Mouse (Mus musculus) forebrain, embryonic 16.5 days (tissue): ENCODE measurements around the gene 4931409K22Rik. TPM values are rescaled to one million over a fixed set of nuclear protein-coding genes. Genes with fewer than 3 reads are reported as not detected.

Experiments used
- ATAC-seq: fragments of 200-750 bp; cut with Nextera tagmentation; 2 replicates; pipeline ENCODE4 v1.8.0; 2017; ENCODE audit warnings: mild to moderate bottlenecking, moderate library complexity
- H3K27ac ChIP-seq: fragments of 300-500 bp; sonication (generic); 2 replicates; pipeline ENCODE4 v1.5.1; 2014; ENCODE audit warnings: low read length, control low read depth
- H3K27me3 ChIP-seq: fragments of 300-500 bp; sonication (generic); replicated peaks from 2 replicates; pipeline ENCODE4 v1.6.1; 2014; ENCODE audit warnings: low read length; ENCODE audit not compliant: control insufficient read depth, insufficient read depth
- H3K36me3 ChIP-seq: fragments of 300-500 bp; sonication (generic); 2 replicates; pipeline ENCODE4 v1.6.1; 2014; ENCODE audit not compliant: control insufficient read depth, insufficient read depth
- H3K4me1 ChIP-seq: fragments of 300-500 bp; sonication (generic); replicated peaks from 2 replicates; pipeline ENCODE4 v1.6.1; 2014; ENCODE audit warnings: low read length; ENCODE audit not compliant: control insufficient read depth, insufficient read depth
- H3K4me2 ChIP-seq: fragments of 300-500 bp; sonication (generic); 2 replicates; pipeline ENCODE4 v1.6.1; 2014; ENCODE audit warnings: mild to moderate bottlenecking, low read length, control low read depth
- H3K4me3 ChIP-seq: fragments of 300-500 bp; sonication (generic); replicated peaks from 2 replicates; pipeline ENCODE4 v1.5.1; 2014; ENCODE audit warnings: mild to moderate bottlenecking, low read length, control low read depth
- H3K9ac ChIP-seq: fragments of 300-500 bp; sonication (generic); replicated peaks from 2 replicates; pipeline ENCODE4 v1.6.1; 2014; ENCODE audit warnings: low read depth, low read length, control low read depth
- H3K9me3 ChIP-seq: fragments of 300-500 bp; sonication (generic); 2 replicates; pipeline ENCODE4 v1.6.1; 2016; ENCODE audit warnings: low read length; ENCODE audit not compliant: control insufficient read depth
- WGBS: fragments of 180-500 bp; shearing (Covaris S2); extraction: QIAGEN DNeasy Blood & Tissue Kit; methylation state at CpG from one replicate; pipeline ENCODE4 v1.1.7; 2014; 5-methylcytosine and 5-hydroxymethylcytosine counted together
- polyA plus RNA-seq: library from polyadenylated mRNA; unstranded; fragments of >200 nt; fragmentation: Nextera tagmentation; extraction: Ambion mirVana; gene quantifications from 2 replicates; pipeline ENCODE4 v1.2.1, GENCODE M21; 2015

Gene 4931409K22Rik
- polyA plus RNA-seq, 1 experiment from 2014 or later, result 0.35 TPM

DNA sequence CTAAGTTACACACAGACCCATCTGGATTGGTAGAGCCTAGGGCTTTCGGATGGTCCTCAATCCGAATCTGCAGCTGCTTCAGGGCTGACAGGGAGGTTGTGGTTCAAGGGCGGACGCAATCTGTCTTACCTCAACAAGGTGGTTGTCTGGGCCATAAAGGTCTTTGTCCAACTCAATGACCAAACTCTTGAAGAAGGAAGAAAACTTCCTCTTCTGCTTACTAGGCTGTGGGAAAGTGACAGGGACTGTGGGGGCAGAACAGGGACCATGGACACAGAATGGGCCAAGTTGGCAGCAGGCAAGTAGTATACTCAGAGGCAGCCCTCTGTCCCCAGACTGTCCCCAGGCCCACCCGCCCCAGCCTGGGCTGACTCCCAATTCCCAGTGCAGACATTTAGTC lies 38.7 kb upstream of the 4931409K22Rik start:
- peak overlapping the region; percentile 98 for H3K27ac ChIP-seq
- WGBS, result 91% methylated on average over 5 of the region's 5 CpGs
- H3K4me2 ChIP-seq, result peak overlapping the region; percentile 72; the same call in 1 of the 2 replicates
- ATAC-seq, result no peak
- H3K4me1 ChIP-seq, result peaks cover 55% of the 10 kb centered on the region
- no peak overlapping the region; the same call in 1 of the 2 replicates for H3K4me3 ChIP-seq
- peak overlapping the region; percentile 51; the same call in 1 of the 2 replicates for H3K9ac ChIP-seq
- H3K9me3 ChIP-seq, result no peaks in the 10 kb centered on the region
- no peaks in the 10 kb centered on the region for H3K27me3 ChIP-seq
- peaks cover 23% of the 10 kb centered on the region for H3K36me3 ChIP-seq

DNA sequence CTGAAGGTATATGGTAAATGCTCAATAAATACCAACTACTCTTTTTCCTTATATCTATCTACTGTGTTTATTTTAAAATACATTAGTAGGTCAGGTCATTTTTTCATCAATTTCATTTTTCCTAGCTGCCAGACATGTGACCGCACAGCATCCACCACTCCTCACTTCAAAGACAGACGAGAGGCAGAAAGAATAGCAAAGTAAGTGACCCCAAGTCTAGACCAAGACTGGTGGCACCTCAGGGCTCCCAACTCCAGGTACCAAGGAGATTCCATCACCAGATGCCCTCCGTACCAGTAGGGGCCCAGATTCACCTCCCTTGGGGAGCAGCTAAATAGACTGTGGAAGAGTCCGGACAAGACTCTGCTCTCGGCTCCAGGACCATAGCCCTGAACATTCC lies 37.7 kb upstream of the 4931409K22Rik start:
- H3K27ac ChIP-seq, result no peak overlapping the region
- no peak overlapping the region for H3K4me2 ChIP-seq
- H3K9ac ChIP-seq, result no peak overlapping the region
- peaks cover 23% of the 10 kb centered on the region for H3K36me3 ChIP-seq
- 91% methylated on average over 5 of the region's 5 CpGs for WGBS
- ATAC-seq, result no peak
- no peaks in the 10 kb centered on the region for H3K9me3 ChIP-seq
- no peaks in the 10 kb centered on the region for H3K27me3 ChIP-seq
- H3K4me3 ChIP-seq, result no peak overlapping the region
- H3K4me1 ChIP-seq, result peaks cover 48% of the 10 kb centered on the region

DNA sequence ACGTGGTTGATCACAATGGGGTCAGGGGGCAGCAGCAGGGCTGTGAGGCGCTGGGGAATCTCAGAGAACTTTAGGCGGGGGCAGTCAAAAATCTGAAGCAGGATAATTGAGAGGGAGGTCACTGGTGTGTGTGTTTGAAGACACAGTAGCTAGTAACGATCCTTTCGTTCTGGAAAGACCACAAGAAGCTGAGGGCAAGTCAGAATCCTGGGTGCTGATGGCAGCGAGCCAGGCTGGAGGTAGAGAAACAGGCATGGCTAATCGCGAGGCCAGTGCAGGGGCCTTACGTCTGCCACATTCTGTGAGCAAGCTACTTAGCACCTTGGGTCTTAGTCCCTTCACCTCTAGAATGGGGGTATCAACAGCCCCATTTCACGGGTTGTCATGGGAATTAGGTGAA lies 37.3 kb upstream of the 4931409K22Rik start:
- H3K27ac ChIP-seq, result no peak overlapping the region
- H3K36me3 ChIP-seq, result peaks cover 25% of the 10 kb centered on the region
- H3K9ac ChIP-seq, result no peak overlapping the region
- peaks cover 44% of the 10 kb centered on the region for H3K4me1 ChIP-seq
- H3K27me3 ChIP-seq, result no peaks in the 10 kb centered on the region
- no peak overlapping the region for H3K4me2 ChIP-seq
- 67% methylated on average over 10 of the region's 10 CpGs for WGBS
- ATAC-seq, result no peak
- no peak overlapping the region for H3K4me3 ChIP-seq
- no peaks in the 10 kb centered on the region for H3K9me3 ChIP-seq

DNA sequence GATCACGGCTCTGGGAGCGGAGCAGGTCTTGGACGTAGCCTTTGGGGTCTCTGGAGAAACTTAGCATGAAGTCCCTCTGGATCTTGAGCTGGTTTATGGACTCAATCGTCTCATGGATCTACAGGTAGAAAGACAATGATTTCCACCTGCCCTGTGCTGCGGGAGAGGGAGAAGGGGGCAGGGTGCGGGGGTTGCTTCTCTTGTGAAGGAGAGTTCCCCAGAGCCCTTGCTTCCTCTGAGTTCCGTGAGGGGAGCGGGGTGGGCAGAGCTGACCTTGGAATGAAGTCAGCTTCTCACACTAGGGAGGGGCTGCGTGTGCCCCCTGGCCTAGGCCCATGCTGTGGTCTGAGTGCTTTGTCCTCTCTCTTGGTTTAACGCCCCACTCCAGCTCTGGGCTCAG lies 36.6 kb upstream of the 4931409K22Rik start:
- H3K36me3 ChIP-seq, result peaks cover 25% of the 10 kb centered on the region

DNA sequence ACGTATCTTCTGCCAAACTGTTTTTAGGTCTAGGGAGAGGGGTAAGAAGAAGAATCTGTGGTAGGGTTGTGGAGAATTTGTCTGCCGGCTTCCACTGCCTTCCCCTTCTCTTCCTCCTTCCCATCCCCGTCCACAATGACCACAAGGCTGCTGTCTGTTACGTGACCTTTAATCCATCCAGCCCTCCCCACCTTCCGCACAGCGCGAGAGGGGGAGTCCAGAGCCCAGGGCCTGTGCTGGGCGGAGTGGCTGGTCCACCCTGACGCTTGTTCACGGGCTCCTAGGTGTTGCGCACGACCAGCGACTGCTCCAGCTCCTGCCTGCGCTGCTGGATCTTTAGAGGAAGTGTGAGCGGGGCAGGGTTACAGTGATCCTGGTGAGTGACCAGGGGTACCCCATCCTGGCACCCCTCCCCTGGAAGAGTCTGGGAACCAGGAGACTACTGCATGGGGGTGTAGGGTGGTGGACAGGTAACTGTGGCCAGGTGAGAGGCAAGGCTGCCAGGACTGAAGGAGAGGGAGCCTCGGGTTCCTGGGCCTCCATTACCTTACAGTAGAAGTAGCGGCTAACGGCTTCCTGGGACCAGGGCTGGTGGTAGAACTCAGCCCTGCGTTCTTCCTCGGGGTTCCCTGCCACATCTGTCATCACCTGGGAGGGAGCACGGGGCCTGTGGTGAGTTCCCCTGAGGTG lies 36.0 kb upstream of the 4931409K22Rik start:
- Histone ChIP-seq H3K27me3 (no peaks in the 10 kb centered on the region), H3K36me3 (peaks cover 25% of the 10 kb centered on the region), H3K4me2 (no peak overlapping the region), H3K4me3 (no peak overlapping the region), H3K27ac (no peak overlapping the region), H3K9ac (no peak overlapping the region), H3K4me1 (peaks cover 41% of the 10 kb centered on the region), H3K9me3 (no peaks in the 10 kb centered on the region)
- 66% methylated on average over 21 of the region's 21 CpGs for WGBS
- ATAC-seq, result no peak

More for the DNA sequence above, 36.6 kb upstream of the 4931409K22Rik start:
- Histone ChIP-seq H3K9me3 (no peaks in the 10 kb centered on the region), H3K4me1 (peaks cover 40% of the 10 kb centered on the region), H3K27me3 (no peaks in the 10 kb centered on the region), H3K9ac (no peak overlapping the region), H3K4me2 (no peak overlapping the region), H3K27ac (no peak overlapping the region), H3K4me3 (no peak overlapping the region)
- WGBS, result 82% methylated on average over 10 of the region's 10 CpGs
- no peak for ATAC-seq

DNA sequence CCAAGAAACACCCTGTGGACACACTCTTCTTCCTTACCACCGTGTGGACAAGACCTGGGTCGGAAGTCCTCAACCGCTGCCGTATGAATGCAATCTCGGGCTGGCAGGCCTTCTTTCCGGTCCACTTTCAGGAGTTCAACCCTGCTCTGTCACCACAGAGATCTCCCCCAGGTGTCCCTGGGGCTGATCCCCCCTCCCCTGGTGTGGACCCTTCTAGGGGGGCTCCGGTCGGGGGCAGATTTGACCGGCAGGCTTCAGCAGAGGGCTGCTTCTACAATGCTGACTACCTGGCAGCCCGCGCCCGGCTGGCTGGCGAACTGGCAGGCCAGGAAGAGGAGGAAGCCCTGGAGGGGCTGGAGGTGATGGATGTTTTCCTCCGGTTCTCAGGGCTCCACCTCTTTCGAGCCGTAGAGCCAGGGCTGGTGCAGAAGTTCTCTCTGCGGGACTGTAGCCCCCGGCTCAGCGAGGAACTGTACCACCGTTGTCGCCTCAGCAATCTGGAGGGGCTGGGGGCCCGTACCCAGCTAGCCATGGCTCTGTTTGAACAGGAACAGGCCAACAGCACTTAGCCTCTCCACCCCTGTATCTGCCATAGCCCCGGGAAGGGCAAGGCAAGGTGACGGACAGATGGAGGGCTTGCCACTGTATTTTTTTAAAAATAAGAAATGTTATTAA lies 35.3 kb upstream of the 4931409K22Rik start:
- no peak overlapping the region for H3K4me3 ChIP-seq
- H3K27me3 ChIP-seq, result no peaks in the 10 kb centered on the region
- no peak for ATAC-seq
- H3K27ac ChIP-seq, result no peak overlapping the region
- H3K9ac ChIP-seq, result no peak overlapping the region
- no peaks in the 10 kb centered on the region for H3K9me3 ChIP-seq
- 70% methylated on average over 24 of the region's 24 CpGs for WGBS
- H3K36me3 ChIP-seq, result peaks cover 25% of the 10 kb centered on the region
- H3K4me2 ChIP-seq, result no peak overlapping the region
- peaks cover 41% of the 10 kb centered on the region for H3K4me1 ChIP-seq

DNA sequence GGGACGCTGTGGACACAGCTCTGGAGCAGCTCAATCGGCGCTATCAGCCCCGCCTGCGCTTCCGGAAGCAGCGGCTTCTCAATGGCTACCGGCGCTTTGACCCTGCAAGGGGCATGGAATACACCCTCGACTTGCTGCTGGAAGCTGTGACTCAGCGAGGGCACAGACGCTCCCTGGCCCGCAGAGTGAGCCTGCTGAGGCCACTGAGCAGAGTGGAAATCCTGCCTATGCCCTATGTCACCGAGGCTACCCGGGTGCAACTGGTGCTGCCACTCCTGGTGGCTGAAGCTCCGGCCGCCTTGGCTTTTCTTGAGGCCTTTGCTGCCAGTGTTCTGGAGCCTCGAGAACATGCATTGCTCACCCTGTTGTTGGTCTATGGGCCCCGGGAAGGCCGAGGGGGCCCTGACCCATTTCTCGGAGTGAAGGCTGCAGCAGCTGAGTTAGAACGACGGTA lies 34.7 kb upstream of the 4931409K22Rik start:
- no peak for ATAC-seq
- Histone ChIP-seq H3K9me3 (no peaks in the 10 kb centered on the region), H3K27me3 (no peaks in the 10 kb centered on the region), H3K27ac (no peak overlapping the region), H3K36me3 (peaks cover 25% of the 10 kb centered on the region), H3K4me3 (no peak overlapping the region), H3K4me2 (no peak overlapping the region), H3K9ac (no peak overlapping the region; the same call in 1 of the 2 replicates), H3K4me1 (peaks cover 37% of the 10 kb centered on the region)
- 28% methylated on average over 23 of the region's 23 CpGs for WGBS

DNA sequence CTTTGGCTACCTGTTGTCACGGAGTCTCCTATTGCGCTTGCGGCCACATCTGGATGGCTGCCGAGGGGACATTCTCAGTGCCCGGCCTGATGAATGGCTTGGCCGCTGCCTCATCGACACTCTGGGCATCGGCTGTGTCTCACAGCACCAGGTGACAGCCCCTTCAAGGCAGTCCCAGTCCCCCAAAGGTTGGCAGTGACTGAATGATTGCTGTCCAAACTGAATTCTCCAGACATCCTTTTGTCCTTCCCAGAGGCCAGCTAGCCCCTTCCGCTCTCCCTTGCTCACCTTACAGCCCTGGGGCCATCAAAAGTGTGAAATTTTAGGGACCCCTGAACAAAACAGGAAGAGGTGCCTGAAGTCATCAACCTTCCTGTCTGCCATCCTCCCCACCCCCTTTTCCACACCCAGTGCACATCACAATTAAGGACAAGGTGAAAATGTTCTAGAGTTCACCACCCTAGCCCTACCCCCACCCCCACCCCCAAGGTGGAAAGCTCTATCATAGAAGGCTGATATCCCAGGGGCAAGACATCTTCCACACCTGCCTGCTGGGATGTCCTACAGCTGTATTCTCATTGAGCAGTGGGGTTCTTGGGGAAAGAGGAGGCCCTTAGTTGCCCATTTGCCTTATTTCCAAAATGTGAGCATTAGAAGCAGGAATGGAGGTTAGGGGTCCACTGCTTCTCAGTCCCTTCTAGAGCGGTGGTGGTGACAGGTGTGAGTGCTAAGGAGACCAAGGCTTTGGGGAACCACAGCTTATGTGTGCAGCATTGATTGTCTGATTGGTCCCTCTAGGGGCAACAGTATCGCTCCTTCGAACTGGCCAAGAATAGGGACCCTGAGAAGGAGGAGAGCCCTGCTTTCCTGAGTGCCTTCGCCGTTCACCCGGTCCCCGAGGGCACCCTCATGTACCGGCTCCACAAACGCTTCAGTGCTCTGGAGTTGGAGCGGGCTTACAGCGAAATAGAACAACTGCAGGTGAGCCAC lies 33.2 kb upstream of the 4931409K22Rik start:
- Histone ChIP-seq H3K27me3 (no peaks in the 10 kb centered on the region), H3K27ac (no peak overlapping the region), H3K4me2 (no peak overlapping the region), H3K4me1 (peaks cover 27% of the 10 kb centered on the region), H3K36me3 (peaks cover 22% of the 10 kb centered on the region), H3K9me3 (no peaks in the 10 kb centered on the region), H3K9ac (no peak overlapping the region), H3K4me3 (no peak overlapping the region)
- no peak for ATAC-seq
- WGBS, result 85% methylated on average over 20 of the region's 20 CpGs

DNA sequence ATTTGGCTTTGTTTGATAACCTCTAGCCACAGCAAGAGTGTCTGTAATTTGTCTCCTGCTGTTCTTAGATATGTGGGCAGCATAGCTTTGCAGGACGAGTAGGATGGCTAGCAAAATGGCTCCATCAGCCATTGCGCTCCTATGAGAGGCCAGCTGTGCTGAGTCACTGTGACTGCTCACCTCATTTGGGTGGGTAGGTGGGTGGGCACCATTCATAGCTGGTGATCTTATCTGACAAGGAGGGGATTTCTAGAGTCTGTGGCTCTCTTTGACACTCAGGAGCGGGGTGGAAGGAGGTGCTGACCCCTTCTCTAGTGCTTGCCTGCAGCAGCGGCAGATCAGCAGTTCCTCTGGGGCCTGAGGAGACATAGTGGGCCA lies 30.6 kb upstream of the 4931409K22Rik start:
- no peak for ATAC-seq
- Histone ChIP-seq H3K4me3 (peak overlapping the region; percentile 73), H3K9ac (peak overlapping the region; percentile 86), H3K4me1 (peaks cover 26% of the 10 kb centered on the region), H3K4me2 (peak overlapping the region; percentile 72), H3K36me3 (peaks cover 5% of the 10 kb centered on the region), H3K27me3 (no peaks in the 10 kb centered on the region), H3K9me3 (no peaks in the 10 kb centered on the region), H3K27ac (0 out of 2 replicates have a peak overlapping the region, but pooled peaks have one; percentile 75)
- WGBS, result 25% methylated on average over 4 of the region's 4 CpGs
